Mouse (Mus musculus) C2C12 (cell line): ENCODE measurements around the gene Chst10.

Source experiments
- CEBPB ChIP-seq: IDR thresholded peaks from one replicate; pipeline ENCODE4 v1.6.1; 2011; ENCODE audit warnings: low read depth, mild to moderate bottlenecking, control low read depth, moderate library complexity
- CTCF ChIP-seq: IDR thresholded peaks from one replicate; pipeline ENCODE4 v1.5.1; 2011; ENCODE audit not compliant: control insufficient read depth, insufficient read depth, insufficient read length
- FOSL1 ChIP-seq: IDR thresholded peaks from one replicate; pipeline ENCODE4 v1.8.0; 2011; ENCODE audit warnings: mild to moderate bottlenecking, low read length; ENCODE audit not compliant: poor library complexity, insufficient read depth, severe bottlenecking
- MAX ChIP-seq: IDR thresholded peaks from one replicate; pipeline ENCODE4 v1.6.1; 2011; ENCODE audit warnings: mild to moderate bottlenecking, control low read depth
- USF1 ChIP-seq: IDR thresholded peaks from one replicate; pipeline ENCODE4 v1.6.1; 2011; ENCODE audit warnings: low read depth, mild to moderate bottlenecking, control low read depth, moderate library complexity

DNA sequence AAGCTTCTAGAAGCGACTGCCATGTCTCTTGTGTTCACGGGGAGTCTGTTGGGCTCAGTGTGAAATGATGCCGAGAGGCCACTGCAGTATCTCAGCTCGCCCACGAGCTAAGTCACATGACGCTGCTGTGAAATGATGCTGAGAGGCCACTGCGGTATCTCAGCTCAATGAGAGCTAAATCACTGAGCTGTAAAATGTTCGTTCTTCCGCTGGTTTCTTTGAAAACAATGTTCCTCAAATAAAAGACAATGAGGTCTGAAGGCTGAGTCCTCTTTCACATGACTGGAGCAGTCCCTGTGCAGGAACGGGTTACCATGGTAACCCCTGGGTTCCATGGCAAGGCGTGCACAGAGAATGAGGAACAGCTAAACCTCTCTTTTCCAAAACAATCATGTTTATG lies 50.0 kb downstream of the Chst10 start:
- no peak for TF ChIP-seq CTCF
- TF ChIP-seq MAX, result no peak
- no peak for TF ChIP-seq CEBPB
- TF ChIP-seq FOSL1, result no peak
- peak; percentile 11 for TF ChIP-seq USF1
